Mouse (Mus musculus): ENCODE data around the gene Rnf183.

Rnf183 gene

GRCm38 (mm10) chr4:62383207-62383606, 51.8 kb downstream of the Rnf183 start:
- no peak for DNase-seq (ENCODE audit: low spot score in 2 of 2)

- DNase-seq (ENCODE audit: low spot score in 2 of 2): no peak
Measured at GRCm38 (mm10) chr4:62379724-62380381, 55.2 kb downstream of the Rnf183 start.
